In the genomic region with DNA sequence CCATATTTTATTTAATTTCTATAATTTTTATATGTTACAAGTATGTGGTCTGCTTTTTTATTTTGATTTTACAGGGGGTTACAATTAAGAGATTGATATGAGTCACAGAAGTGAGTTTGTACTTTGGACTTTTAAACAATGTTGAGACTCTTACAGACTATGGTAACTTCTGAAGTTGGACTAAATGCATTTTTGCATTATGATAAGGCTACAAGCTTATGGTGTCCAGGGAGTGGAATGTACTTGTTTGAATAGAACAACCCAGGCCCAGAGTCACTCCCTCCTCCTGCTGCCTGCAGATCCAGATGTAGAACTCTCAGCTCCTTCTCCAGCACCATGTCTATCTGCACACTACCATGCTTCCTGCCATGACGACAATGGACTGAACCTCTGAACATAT, we compare ENCODE assay signal across 33 mouse cellular contexts.
"Had no signal": no experiment of that assay in that cellular context is flagged by ENCODE, and none has a peak within 500 bp of the region (broad histone marks: within the 10 kb centered on the region; RNA-seq: fewer than 3 reads in every experiment).

No protein-coding gene starts in this region.

- H3K27ac ChIP-seq: heart, adult 2 months; heart, embryonic 10.5 days; heart, embryonic 13.5 days; heart, embryonic 15.5 days; hindbrain, embryonic 10.5 days; hindbrain, embryonic 12.5 days; hindbrain, embryonic 13.5 days; hindbrain, embryonic 14.5 days; hindbrain, embryonic 15.5 days; hindbrain, postnatal 0 days; kidney, embryonic 15.5 days; kidney, postnatal 0 days; layer of hippocampus, adult 2 months had no signal

- H3K4me1 ChIP-seq: heart, embryonic 10.5 days; heart, embryonic 12.5 days; heart, embryonic 13.5 days; heart, embryonic 15.5 days; hindbrain, embryonic 10.5 days; hindbrain, embryonic 12.5 days; hindbrain, embryonic 13.5 days; hindbrain, embryonic 15.5 days; kidney, embryonic 15.5 days had no signal

- H3K4me2 ChIP-seq: heart, embryonic 11.5 days; heart, embryonic 12.5 days; heart, embryonic 13.5 days; heart, embryonic 15.5 days; hindbrain, embryonic 12.5 days; hindbrain, embryonic 13.5 days; hindbrain, embryonic 14.5 days; hindbrain, embryonic 15.5 days; kidney, embryonic 15.5 days had no signal

- H3K9me3 ChIP-seq: heart, embryonic 10.5 days; heart, embryonic 12.5 days; heart, embryonic 13.5 days; heart, embryonic 15.5 days; hindbrain, embryonic 10.5 days; hindbrain, embryonic 12.5 days; hindbrain, embryonic 13.5 days; hindbrain, embryonic 15.5 days; kidney, embryonic 15.5 days had no signal

- H3K27me3 ChIP-seq: heart, embryonic 12.5 days; heart, embryonic 13.5 days; heart, embryonic 15.5 days; hindbrain, embryonic 12.5 days; hindbrain, embryonic 15.5 days had no signal

- DNase-seq: heart, adult 2 months; heart, postnatal 10 days; heart, postnatal 14 days; heart, postnatal 36 days; heart, postnatal 4 days; kidney, adult 11 months; kidney, adult 18-20 months; kidney, adult 8-10 months; kidney, adult 9 months; kidney, postnatal 10 days; kidney, postnatal 14 days; kidney, postnatal 25 days; kidney, postnatal 36 days; kidney, postnatal 4 days; layer of hippocampus, adult 9-11 months; layer of hippocampus, postnatal 36 days had no signal

- H3K36me3 ChIP-seq: heart, embryonic 10.5 days; heart, embryonic 12.5 days; heart, embryonic 13.5 days; heart, embryonic 15.5 days; hindbrain, embryonic 10.5 days; hindbrain, embryonic 12.5 days; hindbrain, embryonic 13.5 days; hindbrain, embryonic 15.5 days; kidney, embryonic 15.5 days had no signal

- H3K4me3 ChIP-seq: heart, adult 2 months; heart, embryonic 10.5 days; heart, embryonic 12.5 days; heart, embryonic 13.5 days; heart, embryonic 15.5 days; hindbrain, embryonic 10.5 days; hindbrain, embryonic 12.5 days; hindbrain, embryonic 13.5 days; hindbrain, embryonic 15.5 days; kidney, embryonic 15.5 days; layer of hippocampus, adult 2 months had no signal

- ATAC-seq: hindbrain, embryonic 16.5 days; hindbrain, postnatal 0 days; inflammation-experienced regulatory T-cells, adult 6 months; intestine, embryonic 16.5 days had no signal

- H3K9ac ChIP-seq: heart, embryonic 12.5 days; heart, embryonic 13.5 days; heart, embryonic 15.5 days; hindbrain, embryonic 12.5 days; hindbrain, embryonic 13.5 days; hindbrain, embryonic 14.5 days; hindbrain, embryonic 15.5 days; kidney, embryonic 15.5 days had no signal
